Mouse (Mus musculus) midbrain, embryonic 16.5 days (tissue): ENCODE measurements around the gene Ascc1. TPM values are rescaled to one million over a fixed set of nuclear protein-coding genes. Genes with fewer than 3 reads are reported as not detected.
"Not testable (repeated sequence)": the region's sequence is repeated elsewhere in the genome, so short reads cannot be mapped to it uniquely, and the experiment has no call there.

Source experiments
- ATAC-seq: fragments of 200-750 bp; cut with Nextera tagmentation; 2 replicates; pipeline ENCODE4 v1.8.0; 2017; ENCODE audit warnings: moderate TSS enrichment
- H3K27ac ChIP-seq: fragments of 300-500 bp; sonication (generic); 2 replicates; pipeline ENCODE4 v1.5.1; 2014; ENCODE audit warnings: mild to moderate bottlenecking, low read length, mixed read lengths
- H3K27me3 ChIP-seq: fragments of 300-500 bp; sonication (generic); 2 replicates; pipeline ENCODE4 v1.6.1; 2014; ENCODE audit warnings: low read depth, low read length, mixed read lengths; ENCODE audit not compliant: control insufficient read depth, insufficient read depth
- H3K36me3 ChIP-seq: fragments of 300-500 bp; sonication (generic); 2 replicates; pipeline ENCODE4 v1.6.1; 2014; ENCODE audit warnings: mild to moderate bottlenecking, low read length, moderate library complexity, mixed read lengths; ENCODE audit not compliant: control insufficient read depth, insufficient read depth
- H3K4me1 ChIP-seq: fragments of 300-500 bp; sonication (generic); 2 replicates; pipeline ENCODE4 v1.6.1; 2014; ENCODE audit warnings: mild to moderate bottlenecking, low read length, mixed read lengths; ENCODE audit not compliant: control insufficient read depth, insufficient read depth
- H3K4me2 ChIP-seq: fragments of 300-500 bp; sonication (generic); 2 replicates; pipeline ENCODE4 v1.6.1; 2014; ENCODE audit warnings: mild to moderate bottlenecking, low read length, mixed read lengths
- H3K4me3 ChIP-seq: fragments of 300-500 bp; sonication (generic); 2 replicates; pipeline ENCODE4 v1.5.1; 2014; ENCODE audit warnings: low read depth, mild to moderate bottlenecking, low read length, moderate library complexity, mixed read lengths
- H3K9ac ChIP-seq: fragments of 300-500 bp; sonication (generic); 2 replicates; pipeline ENCODE4 v1.6.1; 2014; ENCODE audit warnings: low read depth, low read length, mixed read lengths
- H3K9me3 ChIP-seq: fragments of 300-500 bp; sonication (generic); replicated peaks from 2 replicates; pipeline ENCODE4 v1.6.1; 2014; ENCODE audit warnings: mild to moderate bottlenecking, low read length, mixed read lengths; ENCODE audit not compliant: control insufficient read depth, poor library complexity, severe bottlenecking
- WGBS: fragments of 180-500 bp; shearing (Covaris S2); extraction: QIAGEN DNeasy Blood & Tissue Kit; methylation state at CpG from one replicate; pipeline ENCODE4 v1.1.7; 2014; 5-methylcytosine and 5-hydroxymethylcytosine counted together
- polyA plus RNA-seq: library from polyadenylated mRNA; unstranded; fragments of >200 nt; fragmentation: Nextera tagmentation; extraction: Ambion mirVana; gene quantifications from 2 replicates; pipeline ENCODE4 v1.2.1, GENCODE M21; 2015

Ascc1 gene
- polyA plus RNA-seq, 1 experiment from 2014 or later: 54.5 TPM

DNA sequence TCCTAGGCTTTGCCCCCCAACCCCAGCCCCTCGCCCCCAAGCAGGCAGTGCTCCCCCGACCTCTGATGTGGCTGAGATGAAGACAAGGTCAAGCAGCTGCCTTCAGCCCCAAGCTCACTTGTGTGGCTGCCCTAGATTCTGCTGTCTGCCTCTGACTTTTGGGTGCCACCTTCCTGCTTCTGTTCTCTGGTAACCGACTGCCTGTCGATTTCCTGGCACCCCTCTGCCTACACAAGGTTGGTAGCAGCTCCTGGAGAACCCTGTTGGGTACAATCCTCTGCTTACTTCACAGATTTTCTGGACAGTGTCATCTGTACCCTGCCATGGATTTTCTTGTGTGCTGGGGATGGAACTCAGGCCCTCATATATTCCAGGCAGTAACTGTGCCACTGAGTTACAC lies 21.3 kb upstream of the Ascc1 start:
- ATAC-seq: no peak
- H3K9me3 ChIP-seq: no peaks in the 10 kb centered on the region
- H3K4me3 ChIP-seq: no peak overlapping the region
- 0 out of 2 replicates have a peak, but pooled peaks cover 6% of the 10 kb centered on the region for H3K36me3 ChIP-seq
- no peaks in the 10 kb centered on the region for H3K27me3 ChIP-seq
- no peak overlapping the region for H3K27ac ChIP-seq
- 89% methylated on average over 4 of the region's 4 CpGs for WGBS
- no peak overlapping the region for H3K9ac ChIP-seq
- peaks cover 9% of the 10 kb centered on the region for H3K4me1 ChIP-seq
- H3K4me2 ChIP-seq: no peak overlapping the region

DNA sequence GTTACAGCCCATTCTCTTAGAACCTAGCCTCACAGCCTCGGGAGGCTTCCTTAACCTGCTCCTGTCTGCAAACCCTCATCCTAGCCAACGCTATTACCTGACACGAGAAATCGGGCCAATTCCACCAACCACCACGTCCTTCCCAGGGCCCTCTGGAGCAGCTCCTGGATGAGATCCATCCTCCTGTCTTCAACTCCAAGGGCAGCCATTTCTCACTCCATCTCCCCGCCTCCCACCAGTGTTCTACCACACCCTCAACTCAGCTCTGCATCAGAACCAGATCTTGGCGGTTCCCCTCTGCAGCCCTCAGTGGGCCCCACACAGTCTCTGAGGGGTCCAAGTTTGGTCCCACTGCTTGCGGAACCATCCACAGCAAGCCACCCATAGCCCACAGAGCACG lies 20.8 kb upstream of the Ascc1 start:
- Histone ChIP-seq H3K4me2 (no peak overlapping the region), H3K4me1 (peaks cover 9% of the 10 kb centered on the region), H3K36me3 (0 out of 2 replicates have a peak, but pooled peaks cover 6% of the 10 kb centered on the region), H3K27ac (no peak overlapping the region), H3K27me3 (no peaks in the 10 kb centered on the region), H3K9ac (no peak overlapping the region), H3K9me3 (no peaks in the 10 kb centered on the region), H3K4me3 (no peak overlapping the region)
- no peak for ATAC-seq
- WGBS: 93% methylated on average over 9 of the region's 9 CpGs

DNA sequence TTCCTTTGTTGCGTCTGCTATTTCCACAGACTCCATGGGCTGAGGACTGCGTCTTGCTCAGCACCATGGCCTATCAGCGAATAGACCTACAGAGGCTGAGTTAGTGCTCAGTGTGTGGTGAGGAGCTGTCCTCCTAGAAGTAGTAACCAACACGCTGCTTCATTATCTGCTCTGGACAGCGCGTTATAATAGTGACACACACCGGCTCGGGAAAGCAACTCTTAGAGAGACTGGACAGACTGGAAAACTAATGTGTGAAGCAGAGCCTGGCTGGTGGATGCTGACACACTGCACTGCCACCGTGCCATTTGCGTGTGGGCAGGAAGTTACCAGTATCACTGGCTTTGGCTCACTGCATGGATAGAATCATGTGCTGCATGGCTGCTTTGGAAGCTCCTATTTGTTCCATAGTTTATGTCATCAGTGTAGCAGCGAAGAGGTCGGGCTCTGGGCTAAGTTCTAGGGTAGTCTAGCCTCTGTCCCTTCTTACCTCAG lies 20.2 kb upstream of the Ascc1 start:
- Histone ChIP-seq H3K4me3 (no peak overlapping the region), H3K9ac (no peak overlapping the region), H3K36me3 (peaks cover 7% of the 10 kb centered on the region; the same call in 1 of the 2 replicates), H3K9me3 (no peaks in the 10 kb centered on the region), H3K4me2 (no peak overlapping the region), H3K4me1 (peaks cover 9% of the 10 kb centered on the region), H3K27ac (no peak overlapping the region), H3K27me3 (no peaks in the 10 kb centered on the region)
- ATAC-seq: no peak
- 94% methylated on average over 12 of the region's 12 CpGs for WGBS

DNA sequence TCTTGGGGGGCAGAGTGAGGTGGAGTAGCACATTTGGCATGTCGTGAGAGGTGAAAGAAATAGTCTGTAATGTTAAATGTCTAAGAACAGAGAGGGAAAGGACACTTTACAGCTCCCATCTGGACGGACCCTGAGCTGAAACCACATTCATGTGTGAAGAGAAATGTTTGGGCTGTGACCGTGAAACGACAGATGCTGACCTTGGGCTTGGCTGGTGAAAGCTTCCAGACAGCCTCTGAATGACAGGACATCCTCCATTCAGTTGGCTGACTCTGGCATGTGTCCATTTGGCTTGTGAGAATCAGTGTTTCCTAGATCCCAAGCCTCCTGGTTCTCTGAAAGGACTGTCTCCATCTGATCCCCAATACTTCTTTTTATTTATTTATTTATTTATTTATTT lies 14.6 kb upstream of the Ascc1 start:
- Histone ChIP-seq H3K4me1 (no peaks in the 10 kb centered on the region), H3K36me3 (peaks cover 23% of the 10 kb centered on the region), H3K27ac (no peak overlapping the region), H3K4me3 (no peak overlapping the region), H3K9me3 (no peaks in the 10 kb centered on the region), H3K27me3 (no peaks in the 10 kb centered on the region), H3K4me2 (no peak overlapping the region), H3K9ac (no peak overlapping the region)
- no peak for ATAC-seq
- 91% methylated on average over 4 of the region's 4 CpGs for WGBS

DNA sequence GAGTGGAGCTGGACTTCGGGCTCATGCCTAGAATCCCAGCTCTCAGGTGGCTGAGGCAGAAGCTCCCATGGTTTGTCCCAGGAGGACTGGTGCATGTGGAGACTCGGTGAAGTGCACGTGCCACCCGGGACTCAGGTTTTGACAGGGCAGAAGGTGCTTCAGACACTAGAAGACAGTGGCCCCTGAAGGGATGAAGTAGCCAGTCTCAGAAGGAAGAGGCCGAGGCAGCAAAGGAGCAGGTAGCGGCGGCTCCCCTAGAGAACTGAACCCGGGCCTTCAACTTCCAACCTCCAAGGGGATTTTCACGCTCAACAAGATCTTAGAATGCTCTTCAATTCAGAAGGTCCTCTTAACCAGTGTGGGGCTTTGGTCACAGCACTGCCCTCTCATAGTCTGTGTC lies 12.2 kb upstream of the Ascc1 start:
- Histone ChIP-seq H3K36me3 (peaks cover 23% of the 10 kb centered on the region), H3K4me2 (no peak overlapping the region), H3K9me3 (no peaks in the 10 kb centered on the region), H3K9ac (no peak overlapping the region), H3K4me3 (no peak overlapping the region), H3K27ac (no peak overlapping the region), H3K27me3 (no peaks in the 10 kb centered on the region), H3K4me1 (no peaks in the 10 kb centered on the region)
- 95% methylated on average over 9 of the region's 9 CpGs for WGBS
- no peak for ATAC-seq

DNA sequence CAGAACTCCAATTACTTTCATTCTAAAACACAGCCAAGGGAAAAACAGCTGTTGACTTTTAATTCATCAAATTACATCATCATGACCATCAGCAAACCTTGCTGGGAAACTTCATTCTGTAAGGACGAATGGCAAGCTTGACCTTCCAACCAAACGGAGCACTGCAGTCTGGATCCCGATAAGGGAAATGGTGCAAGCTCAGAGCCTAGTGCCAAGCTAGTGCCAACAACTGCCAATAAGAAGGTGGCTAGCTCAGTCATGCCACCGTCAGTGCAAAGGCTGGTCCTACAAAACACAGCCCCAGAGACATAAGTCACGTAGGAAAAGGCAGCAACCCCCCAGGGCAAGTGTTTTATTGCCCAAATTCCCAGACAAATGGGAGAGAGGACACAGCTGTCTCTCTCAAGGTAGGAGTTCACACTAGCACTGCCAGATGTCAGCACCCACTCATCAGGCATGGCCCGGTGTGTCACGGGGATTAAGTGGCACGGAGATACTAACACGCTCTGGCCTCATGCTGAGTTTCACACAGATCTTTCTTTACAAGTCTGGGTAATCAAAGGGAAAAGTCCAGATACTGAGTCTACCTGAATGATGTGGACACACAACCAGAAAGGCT lies 11.2 kb upstream of the Ascc1 start:
- WGBS: 85% methylated on average over 9 of the region's 9 CpGs
- H3K27me3 ChIP-seq: no peaks in the 10 kb centered on the region
- no peak overlapping the region for H3K9ac ChIP-seq
- H3K27ac ChIP-seq: no peak overlapping the region
- H3K36me3 ChIP-seq: peaks cover 23% of the 10 kb centered on the region
- H3K4me1 ChIP-seq: no peaks in the 10 kb centered on the region
- no peak overlapping the region for H3K4me2 ChIP-seq
- no peaks in the 10 kb centered on the region for H3K9me3 ChIP-seq
- no peak for ATAC-seq
- no peak overlapping the region for H3K4me3 ChIP-seq

DNA sequence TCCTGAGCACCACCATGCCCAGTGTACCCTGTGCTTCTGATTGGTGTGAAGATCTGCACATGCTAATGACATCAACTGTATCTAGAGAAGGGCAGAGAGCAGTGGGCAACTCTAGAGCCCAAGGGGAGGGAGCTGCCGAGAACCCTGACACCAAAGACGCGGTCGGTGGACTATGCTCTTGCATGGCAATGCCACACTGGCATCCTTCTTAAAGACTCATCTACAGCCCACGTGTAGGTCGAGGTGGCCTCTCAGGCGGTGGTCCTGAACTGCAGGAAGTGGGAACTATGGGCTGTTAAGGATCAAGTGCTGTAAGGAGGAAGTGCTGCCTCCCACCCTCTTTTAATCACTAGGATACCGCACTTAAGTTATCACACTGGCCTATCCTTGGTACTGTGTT lies 10.6 kb upstream of the Ascc1 start:
- Histone ChIP-seq H3K9me3 (no peaks in the 10 kb centered on the region), H3K27ac (no peak overlapping the region), H3K4me1 (no peaks in the 10 kb centered on the region), H3K36me3 (peaks cover 23% of the 10 kb centered on the region), H3K4me2 (no peak overlapping the region), H3K9ac (no peak overlapping the region), H3K4me3 (no peak overlapping the region), H3K27me3 (no peaks in the 10 kb centered on the region)
- 94% methylated on average over 8 of the region's 8 CpGs for WGBS
- ATAC-seq: no peak

DNA sequence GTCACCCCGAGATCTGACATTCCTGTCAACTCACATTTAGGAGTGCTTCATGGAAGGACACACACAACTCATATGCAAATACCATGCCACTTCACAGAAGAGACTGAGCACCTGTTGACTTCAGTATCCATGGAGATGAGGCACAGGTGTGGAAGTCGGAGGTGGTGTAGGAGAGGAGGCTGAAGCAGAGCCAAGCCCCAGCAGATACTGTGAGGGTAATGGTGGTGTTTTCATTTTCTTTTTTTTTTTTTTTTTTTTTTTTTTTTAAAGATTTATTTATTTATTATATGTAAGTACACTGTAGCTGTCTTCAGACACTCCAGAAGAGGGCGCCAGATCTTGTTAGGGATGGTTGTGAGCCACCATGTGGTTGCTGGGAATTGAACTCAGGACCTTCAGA lies 8.8 kb upstream of the Ascc1 start:
- not testable (repeated sequence) for H3K4me1 ChIP-seq, H3K9ac ChIP-seq, H3K9me3 ChIP-seq, H3K27ac ChIP-seq, ATAC-seq, H3K4me3 ChIP-seq, H3K27me3 ChIP-seq, H3K4me2 ChIP-seq
- 91% methylated on average over 2 of the region's 3 CpGs for WGBS
- H3K36me3 ChIP-seq: peaks cover 10% of the 10 kb centered on the region

DNA sequence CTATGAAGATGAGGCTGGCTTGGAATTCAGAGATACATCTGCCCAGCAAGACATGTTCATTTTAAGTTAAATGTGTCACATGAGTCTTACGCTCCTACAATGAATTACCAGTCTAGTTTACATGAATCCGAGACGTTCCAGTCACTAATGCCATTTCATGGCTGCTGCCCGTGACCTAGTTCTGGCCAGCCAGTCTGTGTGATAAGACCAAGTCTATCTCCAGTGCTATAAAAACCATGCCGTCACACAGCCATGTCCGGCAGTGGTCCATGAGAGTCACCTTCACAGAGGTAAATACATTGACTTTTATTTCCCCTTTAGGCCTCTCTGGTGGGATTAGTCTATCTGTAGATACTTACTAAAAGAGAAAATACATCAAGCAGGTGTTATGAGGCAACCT lies 6.7 kb upstream of the Ascc1 start:
- Histone ChIP-seq H3K36me3 (peaks cover 7% of the 10 kb centered on the region; the same call in 1 of the 2 replicates), H3K27ac (no peak overlapping the region), H3K4me1 (no peaks in the 10 kb centered on the region), H3K9ac (no peak overlapping the region), H3K27me3 (no peaks in the 10 kb centered on the region), H3K9me3 (no peaks in the 10 kb centered on the region), H3K4me2 (no peak overlapping the region), H3K4me3 (no peak overlapping the region)
- no peak for ATAC-seq
- 92% methylated on average over 6 of the region's 6 CpGs for WGBS
